In genomic region chr11:59814311-59814710, GRCm38 (mm10) we compare ENCODE assay signal across 17 mouse cellular contexts. TPM values are rescaled to one million over a fixed set of nuclear protein-coding genes. Genes with fewer than 3 reads are reported as not detected.
"Had no signal": no experiment of that assay in that cellular context is flagged by ENCODE, and none has a peak within 500 bp of the region (broad histone marks: within the 10 kb centered on the region; RNA-seq: fewer than 3 reads in every experiment).

No protein-coding gene starts in this region.

- H3K9me3 ChIP-seq: kidney, embryonic 15.5 days; limb, embryonic 10.5 days; midbrain, embryonic 10.5 days; neural tube, embryonic 15.5 days had no signal

- H3K27ac ChIP-seq: kidney, embryonic 15.5 days; left cerebral cortex, adult 2 months; limb, embryonic 10.5 days; midbrain, embryonic 10.5 days; neural tube, embryonic 15.5 days; stomach, postnatal 0 days had no signal

- H3K4me3 ChIP-seq: kidney, embryonic 15.5 days; left cerebral cortex, adult 2 months; limb, embryonic 10.5 days; midbrain, embryonic 10.5 days; myocyte; neural tube, embryonic 15.5 days had no signal

- H3K27me3 ChIP-seq: kidney, embryonic 15.5 days; neural tube, embryonic 15.5 days had no signal

- DNase-seq: kidney, adult 2 months; kidney, postnatal 14 days; lung, adult 18-20 months; lung, postnatal 4 days; midbrain, embryonic 14.5 days; right cerebral cortex, adult 18-20 months; right cerebral cortex, postnatal 25 days; thymus, adult 18-20 months; thymus, postnatal 14 days had no signal

- H3K4me2 ChIP-seq: kidney, embryonic 15.5 days; neural tube, embryonic 15.5 days had no signal

- H3K9ac ChIP-seq: kidney, embryonic 15.5 days; neural tube, embryonic 15.5 days had no signal

RNA-seq across cellular contexts. Expression of gene Pld6, which starts 26.9 kb away (rescaled TPM):
- total RNA-seq: megakaryocyte, adult 5-6 weeks had no signal
